Mouse (Mus musculus): ENCODE data around the gene Mrpl32. TPM values are rescaled to one million over a fixed set of nuclear protein-coding genes. Genes with fewer than 3 reads are reported as not detected.

Mrpl32 gene
- 10 to 100 TPM; 58.0 to 65.5 TPM for total RNA-seq (2021)
- long read RNA-seq, experiment 1, transcript Mrpl32-202 (3 exons, 3,013 nt) = major isoform, 46 of 48 reads
- long read RNA-seq, experiment 1, partial matches to known transcripts = 1 of 48 reads
- long read RNA-seq, experiment 1, other reads (novel, unspliced or antisense) = 0 of 48 reads
- long read RNA-seq, experiment 2, transcript Mrpl32-202 (3 exons, 3,013 nt) = major isoform, 51 of 59 reads
- long read RNA-seq, experiment 2, partial matches to known transcripts = 1 of 59 reads
- long read RNA-seq, experiment 2, other reads (novel, unspliced or antisense) = 3 of 59 reads

DNA sequence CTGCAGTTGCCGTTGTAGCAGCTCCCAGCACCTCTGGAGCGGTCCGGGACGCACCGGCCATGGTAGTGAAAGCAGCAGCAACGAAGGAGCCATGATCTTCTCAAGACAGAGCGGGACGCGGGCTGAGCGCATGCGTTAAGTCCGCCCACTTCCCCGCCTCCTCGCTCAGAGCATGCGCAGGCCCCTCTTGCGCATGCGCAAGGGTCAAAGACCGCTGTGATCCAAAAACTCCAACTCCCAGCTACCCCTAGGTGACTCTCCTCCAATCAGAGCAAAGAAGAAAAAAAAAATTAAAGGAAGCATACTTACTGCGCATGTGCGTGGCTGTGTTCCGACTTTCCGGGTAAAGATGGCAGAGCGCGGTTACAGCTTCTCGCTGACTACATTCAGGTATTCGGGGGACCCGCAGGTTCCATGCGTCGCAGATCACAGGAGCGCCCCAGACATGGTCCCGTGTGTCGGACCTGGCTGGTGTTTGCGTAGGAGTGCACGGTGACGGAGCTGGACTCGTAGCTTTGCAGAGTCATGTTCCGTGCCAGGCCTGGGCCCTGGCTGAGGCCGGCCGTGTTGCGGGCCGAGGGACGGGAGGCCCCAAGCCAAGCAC is at the start of gene Mrpl32, which contains the start of gene Psma2:
TSS of gene Mrpl32 (minus strand) at position 240 of the 604 bp plus-strand sequence.
TSS of gene Psma2 (plus strand) at position 315 of the 604 bp plus-strand sequence.
- DNase-seq (ENCODE audit: low spot score in 2 of 2) = peak; percentile 89 to 94

DNA sequence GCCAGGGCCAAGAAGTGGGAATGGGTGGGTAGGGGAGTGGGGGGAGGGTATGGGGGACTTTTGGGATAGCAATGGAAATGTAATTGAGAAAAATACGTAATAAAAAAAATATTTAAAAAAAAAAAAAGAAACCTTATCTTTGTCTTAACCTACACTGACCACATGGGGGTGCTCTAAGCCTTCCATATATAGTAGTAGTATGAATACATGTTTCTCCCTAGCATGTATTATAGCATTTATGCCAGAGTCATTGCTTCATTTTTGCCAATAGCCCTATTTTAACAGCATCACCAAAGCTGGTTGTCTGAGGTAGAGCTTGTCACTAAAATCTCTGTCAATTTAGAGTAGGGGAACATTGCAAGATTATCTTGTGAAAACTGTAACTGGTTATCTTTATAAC is 36.3 kb upstream of the Mrpl32 start:
- DNase-seq (ENCODE audit: low spot score in 2 of 2) = no peak

DNA sequence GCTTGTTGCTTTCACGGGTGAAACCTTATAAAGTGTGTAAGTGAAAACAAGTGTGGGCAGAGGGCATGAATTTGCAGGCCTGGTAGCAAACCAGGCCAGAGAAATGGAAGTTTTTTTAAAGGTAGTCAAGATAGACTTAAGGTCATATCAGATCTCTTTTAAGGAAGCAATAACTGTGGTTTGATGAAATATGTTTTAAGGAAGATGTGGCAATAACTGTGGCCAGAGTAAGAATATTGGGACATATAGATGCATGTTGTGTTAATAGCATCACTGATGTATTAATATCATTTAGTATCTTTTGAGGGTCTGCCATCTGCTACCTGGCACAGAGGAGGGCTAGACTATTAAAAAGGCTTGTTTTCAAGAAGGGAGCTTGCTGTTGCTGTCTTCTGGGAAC is 27.0 kb upstream of the Mrpl32 start:
- DNase-seq (ENCODE audit: low spot score in 2 of 2) = no peak

DNA sequence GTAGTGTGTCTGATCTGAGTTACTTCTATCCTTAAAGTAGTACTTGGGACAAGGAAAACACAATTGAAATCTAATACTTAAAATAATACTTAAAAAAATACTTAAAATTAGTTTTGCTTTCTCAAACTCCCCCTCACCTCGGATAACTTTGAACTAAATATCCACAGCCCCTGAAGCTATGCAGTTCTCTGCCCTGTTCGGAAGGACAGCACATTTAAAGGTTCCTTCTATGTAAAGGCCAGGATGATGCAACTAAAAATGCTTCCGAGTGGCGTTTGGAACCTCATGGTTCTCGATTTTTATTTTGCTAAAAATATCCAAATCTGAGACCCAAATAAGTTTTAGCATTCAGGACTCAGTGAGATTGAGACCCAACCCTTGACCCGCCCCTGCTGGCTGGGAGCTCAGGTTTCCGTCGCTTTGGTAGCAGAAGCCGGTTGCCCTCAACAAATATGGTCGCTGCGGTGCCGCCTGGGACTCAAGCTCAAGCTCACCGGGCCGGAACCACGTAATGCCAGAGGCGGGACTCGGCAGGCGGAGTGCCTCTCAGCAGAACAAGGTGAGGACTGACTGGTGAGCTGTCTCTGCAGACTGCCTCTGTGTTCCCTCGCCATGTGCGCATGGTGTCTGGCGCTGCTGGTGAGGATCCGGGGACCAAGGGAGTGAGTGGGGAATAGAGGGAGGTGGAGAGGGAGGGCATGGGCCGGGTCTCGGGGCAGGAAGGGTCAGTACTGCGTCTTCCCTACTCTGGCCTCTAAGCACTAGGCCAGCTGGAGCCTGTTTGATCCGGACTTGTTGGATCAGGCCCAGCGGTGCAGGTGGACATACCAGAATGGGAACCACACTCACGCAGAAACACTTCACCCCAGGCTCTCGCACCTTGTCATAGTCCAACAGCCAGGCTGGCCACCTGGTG is 17.0 kb upstream of the Mrpl32 start, which contains the start of gene AW209491:
TSS of gene AW209491 (plus strand) at position 429 of the 916 bp plus-strand sequence.
- DNase-seq (ENCODE audit: low spot score in 2 of 2) = peak; percentile 76 to 91

DNA sequence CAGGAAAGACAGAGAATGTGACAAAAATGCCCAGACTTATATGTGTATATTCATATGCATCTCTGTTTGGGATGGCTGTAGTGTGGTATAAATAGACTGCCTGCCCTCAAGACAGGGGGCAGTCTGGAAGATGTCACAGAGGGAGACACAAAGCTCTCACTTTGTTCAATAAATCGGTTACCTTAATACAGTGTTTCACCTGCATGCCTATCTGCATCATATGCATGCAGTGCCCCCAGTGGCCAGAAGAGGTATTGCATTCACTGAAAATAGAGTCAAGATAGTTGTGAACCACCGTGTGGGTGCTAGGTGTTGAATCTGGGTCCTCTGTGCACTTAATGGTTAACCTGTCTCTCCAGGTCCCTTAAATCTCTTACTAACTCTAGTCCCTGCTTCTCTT is 5.8 kb upstream of the Mrpl32 start:
- peak in 1 of 2 experiments; percentile 19 for DNase-seq (ENCODE audit: low spot score in 2 of 2)

DNA sequence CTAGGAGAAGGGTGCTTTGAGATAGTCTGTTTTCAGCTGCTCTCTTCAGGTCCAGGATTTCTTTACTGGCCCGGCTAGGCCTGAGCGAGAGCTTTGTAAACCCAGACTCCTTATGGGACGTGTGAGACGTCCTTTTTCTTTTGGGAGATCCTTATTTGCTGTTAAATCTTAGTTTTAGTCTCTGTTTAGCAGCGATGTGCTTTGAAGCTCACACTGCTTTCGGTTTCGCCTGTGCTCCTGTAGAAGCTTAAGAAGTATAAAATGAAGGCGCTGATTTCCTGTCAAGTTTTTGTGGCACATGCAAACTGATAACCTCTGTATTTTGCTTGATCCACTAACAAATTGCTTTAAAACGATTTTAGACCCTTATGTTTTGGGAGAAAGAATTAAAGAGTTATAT is 588 bp upstream of the Mrpl32 start:
- no peak for DNase-seq (ENCODE audit: low spot score in 2 of 2)

DNA sequence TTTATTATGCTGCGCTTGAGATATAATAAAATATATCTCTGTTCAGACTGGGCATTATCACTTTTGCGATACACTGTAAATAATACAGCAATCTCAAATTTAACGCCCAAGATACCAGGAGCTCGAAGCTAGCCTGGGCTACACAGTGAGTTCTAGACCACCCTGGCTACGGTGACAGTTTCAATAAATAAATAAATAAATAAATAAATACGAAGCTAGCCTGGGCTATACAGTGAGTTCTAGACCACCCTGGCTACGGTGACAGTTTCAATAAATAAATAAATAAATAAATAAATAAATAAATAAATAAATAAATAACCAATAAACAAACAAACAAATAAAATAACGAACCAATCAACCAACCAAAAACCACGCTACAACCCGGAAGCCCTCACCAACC is 502 bp downstream of the Mrpl32 start:
- no peak for DNase-seq (ENCODE audit: low spot score in 2 of 2)

DNA sequence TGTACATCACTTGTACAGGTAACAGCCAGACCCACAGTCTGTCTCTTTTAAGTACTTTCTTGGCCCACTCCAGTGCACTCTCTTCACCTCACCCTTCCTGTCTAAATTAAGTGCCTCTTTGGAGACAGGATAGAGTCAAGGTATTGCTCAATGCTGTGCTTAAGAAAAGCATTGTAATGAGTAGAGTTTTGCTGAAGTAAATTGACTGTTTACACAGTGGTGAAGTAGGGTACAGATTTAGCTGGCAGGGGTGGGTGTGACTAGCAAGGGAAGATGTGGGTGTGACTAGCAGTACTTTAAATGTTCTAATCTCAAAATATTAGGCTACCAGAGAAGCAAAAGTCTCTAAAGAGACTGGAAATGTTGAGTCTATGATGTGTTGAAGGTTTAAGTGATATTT is 5.3 kb downstream of the Mrpl32 start:
- DNase-seq (ENCODE audit: low spot score in 2 of 2) = no peak

DNA sequence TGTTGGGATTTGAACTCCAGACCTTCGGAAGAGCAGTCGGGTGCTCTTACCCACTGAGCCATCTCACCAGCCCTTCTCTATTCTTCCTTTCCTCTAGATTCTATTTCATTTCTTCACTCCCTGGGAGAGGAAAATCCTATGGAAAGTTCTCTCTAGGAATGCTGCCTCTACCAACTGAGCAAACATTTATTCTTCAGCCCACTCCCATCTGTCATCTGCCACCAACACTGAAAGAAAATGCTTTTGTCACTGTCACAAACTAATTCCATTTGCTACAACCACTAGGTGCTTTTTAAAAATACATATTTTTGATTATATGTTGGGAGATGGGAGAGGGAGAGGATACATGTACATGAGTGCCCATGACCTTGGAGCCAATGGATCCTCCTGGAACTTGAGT is 10.2 kb downstream of the Mrpl32 start:
- no peak for DNase-seq (ENCODE audit: low spot score in 2 of 2)

DNA sequence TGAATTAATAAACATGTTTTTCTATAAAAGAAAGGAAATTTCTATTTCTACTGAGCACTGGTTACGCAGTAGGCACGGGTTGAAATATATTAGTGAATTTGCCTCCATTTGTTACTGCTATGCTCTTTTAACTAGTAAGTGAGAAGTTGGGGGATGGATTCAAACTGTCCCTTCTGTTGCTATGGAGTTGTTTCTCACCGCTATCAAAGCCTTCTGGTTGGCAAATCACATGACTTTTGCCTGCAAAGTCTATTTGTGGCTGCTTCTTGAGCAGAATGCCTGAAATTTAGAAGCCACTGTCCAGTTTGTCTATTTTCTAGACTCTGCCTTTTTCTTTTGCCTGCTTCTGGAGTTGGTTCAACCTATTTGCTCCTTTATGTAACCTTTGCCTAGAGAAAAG is 32.6 kb downstream of the Mrpl32 start:
- no peak for DNase-seq (ENCODE audit: low spot score in 2 of 2)

DNA sequence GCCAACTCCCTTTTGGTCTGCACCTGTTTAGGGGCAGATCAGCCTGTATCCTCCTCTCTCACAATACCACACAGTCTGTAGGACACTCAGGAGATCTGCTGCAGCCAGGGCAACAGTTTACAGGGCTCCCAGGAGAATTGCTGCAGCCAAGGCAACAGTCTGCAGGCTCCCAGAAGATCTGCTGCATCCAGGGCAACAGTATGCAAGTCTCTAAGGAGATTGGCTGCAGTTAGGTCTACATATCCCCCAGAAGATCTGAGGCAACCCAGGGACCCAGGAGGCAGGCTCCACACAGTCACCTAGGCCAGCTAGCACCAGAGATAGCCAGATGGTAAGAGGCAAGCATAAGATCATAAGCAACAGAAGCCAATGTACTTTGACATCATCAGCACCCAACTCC is 38.8 kb downstream of the Mrpl32 start:
- no peak for DNase-seq (ENCODE audit: low spot score in 2 of 2)

DNA sequence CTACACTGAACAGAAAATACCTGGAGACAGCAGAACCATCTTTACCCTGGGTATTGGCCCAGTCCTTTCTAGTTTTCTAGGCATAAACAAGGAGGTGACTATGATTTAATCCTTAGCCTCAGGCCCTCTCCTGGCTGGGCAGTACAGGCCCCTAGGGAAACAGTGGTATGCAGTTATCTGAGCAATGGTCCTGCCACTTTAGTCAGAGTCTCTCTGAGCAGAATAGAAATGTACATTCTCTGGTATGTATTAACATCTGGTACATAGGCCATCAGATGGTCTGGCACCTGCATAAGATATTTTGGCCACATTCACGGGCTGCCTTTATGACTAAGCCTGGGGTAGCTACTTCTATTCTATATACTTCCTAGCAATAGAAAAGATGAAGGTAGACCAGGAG is 51.6 kb downstream of the Mrpl32 start:
- no peak for DNase-seq (ENCODE audit: low spot score in 2 of 2)

Other genes starting within 250 kb of the Mrpl32 start
- gene Hecw1, start 89.9 kb downstream of the Mrpl32 start, total RNA-seq (2021) = 1 to 10 TPM; 1.2 to 3.3 TPM
- gene Psma2, start 75 bp upstream of the Mrpl32 start, total RNA-seq (2021) = 100 to 1,000 TPM; 100 to 106 TPM
- 10 to 100 TPM; 13.3 to 14.0 TPM for gene AW209491, start 17.0 kb upstream of the Mrpl32 start, total RNA-seq (2021)

Measured in adrenal gland, postnatal 4 days (tissue).